Mouse (Mus musculus): ENCODE measurements around the gene Mecom. TPM values are rescaled to one million over a fixed set of nuclear protein-coding genes. Genes with fewer than 3 reads are reported as not detected.

Mecom gene
- polyA plus RNA-seq, 1 experiment from 2014 or later = 22.4 TPM

DNA sequence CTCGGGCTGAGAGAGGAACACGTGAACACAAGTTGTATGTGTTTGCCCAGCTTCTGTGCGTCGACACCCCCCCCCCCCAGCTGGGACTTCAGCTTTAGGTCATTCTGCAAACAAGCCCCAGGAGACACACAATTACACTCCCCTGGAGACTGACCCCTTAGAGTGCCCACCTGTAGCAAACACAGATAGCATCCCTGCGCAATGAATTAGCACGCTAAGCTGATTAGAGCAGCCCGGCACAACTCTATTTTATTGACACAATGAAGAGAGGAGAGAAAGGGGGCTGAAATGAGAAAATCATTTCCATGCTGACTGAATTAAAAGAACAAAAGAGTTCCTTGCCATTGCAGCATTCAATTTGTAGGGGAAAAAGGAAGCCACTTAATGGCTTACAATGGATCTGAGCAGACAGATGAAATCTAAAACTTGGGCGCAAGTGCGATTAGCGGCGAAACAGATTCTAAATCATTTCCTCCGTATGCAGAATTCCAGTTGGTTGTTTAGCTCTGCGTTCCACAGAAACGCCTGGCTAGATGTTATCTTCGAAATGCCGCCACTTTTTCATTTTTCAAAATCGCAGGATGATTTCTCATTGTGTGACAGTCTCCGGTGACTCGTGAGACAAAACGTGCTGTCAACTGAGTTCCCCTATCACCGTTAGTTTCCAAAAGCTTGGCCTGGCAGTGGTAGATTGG, 328.5 kb downstream of the Mecom start:
- H3K4me2 ChIP-seq = peak overlapping the region; percentile 74
- no peaks in the 10 kb centered on the region for H3K27me3 ChIP-seq (replicated peaks)
- no peak overlapping the region for H3K27ac ChIP-seq (replicated peaks)
- WGBS = 14% methylated on average over 21 of the region's 21 CpGs
- H3K4me1 ChIP-seq = peaks cover 16% of the 10 kb centered on the region
- H3K4me3 ChIP-seq = peak overlapping the region; percentile 46
- H3K36me3 ChIP-seq = no peaks in the 10 kb centered on the region
- ATAC-seq (ENCODE audit: extremely low read depth, insufficient number of reproducible peaks, low FRiP score, low TSS enrichment) = no peak
- H3K9ac ChIP-seq = peak overlapping the region; percentile 74
- no peaks in the 10 kb centered on the region for H3K9me3 ChIP-seq

DNA sequence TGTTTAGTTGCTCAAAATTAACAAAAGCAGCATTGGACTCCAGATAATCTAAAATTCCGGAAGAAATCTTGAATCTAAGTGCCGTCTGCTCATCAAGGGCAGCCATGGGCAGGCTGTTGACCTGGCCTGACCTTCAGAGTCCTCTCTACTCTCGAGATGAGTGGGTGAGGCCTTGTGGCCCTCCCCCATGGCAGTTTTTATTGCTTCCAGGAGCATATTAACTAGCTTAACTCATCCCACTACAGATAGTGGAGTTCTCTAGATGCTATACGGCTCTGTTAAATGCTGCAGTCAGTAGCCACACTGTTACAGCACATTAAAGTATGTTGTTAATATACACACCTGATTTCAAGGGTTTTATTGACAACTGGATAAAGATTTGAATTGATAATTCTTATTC, 333.2 kb downstream of the Mecom start:
- no peak for ATAC-seq (ENCODE audit: extremely low read depth, insufficient number of reproducible peaks, low FRiP score, low TSS enrichment)
- H3K4me1 ChIP-seq = peaks cover 28% of the 10 kb centered on the region
- no peak overlapping the region for H3K9ac ChIP-seq
- H3K27me3 ChIP-seq (replicated peaks) = no peaks in the 10 kb centered on the region
- H3K9me3 ChIP-seq = no peaks in the 10 kb centered on the region
- no peak overlapping the region for H3K27ac ChIP-seq (replicated peaks)
- WGBS = 43% methylated on average over 4 of the region's 4 CpGs
- no peak overlapping the region for H3K4me2 ChIP-seq
- no peaks in the 10 kb centered on the region for H3K36me3 ChIP-seq
- no peak overlapping the region for H3K4me3 ChIP-seq

DNA sequence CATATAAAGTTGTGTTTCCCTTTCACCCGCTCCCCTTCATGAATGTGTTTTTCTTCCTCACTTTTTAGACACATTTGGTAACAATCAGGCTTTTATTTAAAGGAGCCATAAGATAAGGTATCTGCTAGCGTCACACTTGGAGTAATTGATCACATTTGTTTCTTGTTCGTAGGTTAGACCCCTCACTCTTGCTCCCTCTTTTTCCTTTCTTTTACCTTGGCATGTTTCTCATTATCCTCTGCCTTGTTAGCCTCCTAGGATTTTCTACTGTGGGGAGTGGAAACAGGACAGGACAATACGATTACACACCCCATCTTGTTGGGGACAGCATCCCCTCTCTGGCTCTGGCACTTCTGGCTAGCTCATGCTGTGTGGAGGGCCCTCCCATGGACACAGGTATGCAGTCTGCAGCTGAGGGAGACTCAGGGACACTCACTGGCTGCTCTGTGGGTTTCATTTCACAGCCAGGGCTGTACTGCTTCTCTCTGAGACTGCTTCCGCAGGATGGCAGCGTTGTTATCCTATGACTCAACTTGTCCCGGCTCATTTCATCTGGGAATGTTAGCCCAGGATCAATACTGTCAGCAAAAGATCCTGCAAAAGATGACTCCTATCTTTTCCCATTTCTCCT, 334.2 kb downstream of the Mecom start:
- H3K27ac ChIP-seq (replicated peaks) = peak overlapping the region; percentile 54; the same call in 1 of the 2 replicates
- no peaks in the 10 kb centered on the region for H3K27me3 ChIP-seq (replicated peaks)
- H3K4me3 ChIP-seq = no peak overlapping the region
- no peaks in the 10 kb centered on the region for H3K9me3 ChIP-seq
- no peaks in the 10 kb centered on the region for H3K36me3 ChIP-seq
- H3K4me1 ChIP-seq = peaks cover 20% of the 10 kb centered on the region
- ATAC-seq (ENCODE audit: extremely low read depth, insufficient number of reproducible peaks, low FRiP score, low TSS enrichment) = no peak
- 28% methylated on average over 7 of the region's 7 CpGs for WGBS
- no peak overlapping the region for H3K4me2 ChIP-seq
- peak overlapping the region; percentile 21; the same call in 1 of the 2 replicates for H3K9ac ChIP-seq

DNA sequence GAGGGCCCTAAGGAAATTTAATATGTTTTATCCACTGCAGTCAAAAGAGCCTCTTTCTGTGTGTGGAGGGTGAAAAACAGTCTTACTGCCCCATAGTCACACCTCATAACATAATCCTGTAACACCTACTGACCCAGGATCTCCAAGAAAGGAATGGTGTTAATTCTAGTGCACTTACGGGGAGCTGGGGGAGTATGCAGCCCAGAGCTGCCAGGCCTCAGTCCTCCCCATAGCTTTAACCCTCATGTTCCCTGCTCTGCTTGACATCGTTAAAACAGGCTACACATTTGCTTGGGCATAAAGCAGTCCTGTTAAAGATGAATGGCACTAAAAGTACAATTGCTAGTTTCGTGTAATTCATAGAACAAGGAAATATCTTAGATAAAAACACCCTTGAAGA, 335.0 kb downstream of the Mecom start:
- Histone ChIP-seq H3K36me3 (no peaks in the 10 kb centered on the region), H3K9ac (no peak overlapping the region), H3K4me3 (no peak overlapping the region), H3K9me3 (no peaks in the 10 kb centered on the region), H3K4me1 (peaks cover 22% of the 10 kb centered on the region), H3K4me2 (no peak overlapping the region), H3K27me3 (replicated peaks) (no peaks in the 10 kb centered on the region), H3K27ac (replicated peaks) (0 out of 2 replicates have a peak overlapping the region, but pooled peaks have one; percentile 54)
- ATAC-seq (ENCODE audit: extremely low read depth, insufficient number of reproducible peaks, low FRiP score, low TSS enrichment) = no peak
- WGBS = 35% methylated on average over 3 of the region's 3 CpGs

DNA sequence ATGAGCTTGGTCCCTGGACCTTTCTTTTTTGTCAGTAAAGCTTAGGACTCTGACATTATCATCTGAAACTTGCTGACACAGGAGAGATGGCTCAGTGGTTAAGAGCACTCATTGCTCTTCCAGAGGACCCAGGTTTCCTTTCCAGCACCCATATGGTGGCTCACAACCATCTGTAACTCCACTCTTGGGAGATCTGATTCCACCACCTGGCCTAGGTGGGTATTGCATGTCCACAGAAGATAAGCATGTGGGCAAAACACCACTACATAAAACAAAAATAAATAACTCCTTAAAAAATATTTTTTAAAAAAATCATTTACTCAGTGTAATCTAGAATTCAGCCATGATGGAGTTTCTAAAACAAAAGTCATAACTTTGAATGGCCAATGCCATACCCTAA, 338.7 kb downstream of the Mecom start:
- Histone ChIP-seq H3K27me3 (replicated peaks) (no peaks in the 10 kb centered on the region), H3K36me3 (no peaks in the 10 kb centered on the region), H3K9me3 (no peaks in the 10 kb centered on the region), H3K27ac (replicated peaks) (no peak overlapping the region), H3K9ac (no peak overlapping the region), H3K4me3 (no peak overlapping the region), H3K4me1 (peaks cover 29% of the 10 kb centered on the region), H3K4me2 (no peak overlapping the region)
- no peak for ATAC-seq (ENCODE audit: extremely low read depth, insufficient number of reproducible peaks, low FRiP score, low TSS enrichment)

DNA sequence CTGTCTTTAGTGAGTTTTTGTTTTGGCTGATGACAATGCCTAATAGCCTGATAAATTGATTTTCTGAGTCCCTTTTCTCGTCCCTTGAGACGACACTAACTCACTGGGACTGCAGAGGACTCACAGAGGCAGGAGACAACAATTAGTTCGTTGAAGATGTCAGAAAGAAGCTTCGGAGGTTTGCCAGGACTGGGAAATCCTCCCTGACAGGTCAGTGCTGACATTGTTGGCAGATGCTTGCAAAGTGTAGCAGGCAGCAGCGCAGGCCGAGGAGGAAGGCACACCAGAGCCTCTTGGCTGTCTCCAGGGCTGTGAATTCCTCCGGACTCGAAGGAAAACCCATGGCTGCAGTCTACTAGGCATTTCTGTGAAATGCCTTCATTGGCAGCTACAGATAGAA, 339.9 kb downstream of the Mecom start:
- Histone ChIP-seq H3K27me3 (replicated peaks) (no peaks in the 10 kb centered on the region), H3K4me1 (peaks cover 22% of the 10 kb centered on the region), H3K27ac (replicated peaks) (peak overlapping the region; percentile 54), H3K4me3 (no peak overlapping the region), H3K36me3 (no peaks in the 10 kb centered on the region), H3K9me3 (no peaks in the 10 kb centered on the region), H3K4me2 (peak overlapping the region; percentile 34), H3K9ac (0 out of 2 replicates have a peak overlapping the region, but pooled peaks have one; percentile 7)
- WGBS = 25% methylated on average over 8 of the region's 8 CpGs
- ATAC-seq (ENCODE audit: extremely low read depth, insufficient number of reproducible peaks, low FRiP score, low TSS enrichment) = no peak

DNA sequence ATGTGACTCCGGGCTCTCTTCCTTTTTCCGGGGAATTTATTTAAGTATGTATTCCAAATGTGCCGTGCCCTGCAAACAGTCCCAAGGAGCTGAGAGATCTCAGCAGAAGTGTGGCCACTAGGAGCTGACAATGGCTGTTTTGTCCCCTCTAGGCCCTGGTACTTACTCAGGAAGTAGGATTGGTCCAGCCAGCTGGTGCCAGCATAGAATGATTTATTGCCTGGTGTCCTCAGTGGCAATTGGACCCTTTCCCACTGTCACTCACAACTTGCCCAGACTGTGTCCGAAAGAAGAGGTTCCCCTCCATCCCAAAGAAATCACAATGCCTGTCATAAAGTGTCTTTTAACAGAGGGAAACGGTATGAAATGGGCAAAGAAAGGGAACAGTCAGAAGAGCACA, 340.4 kb downstream of the Mecom start:
- H3K4me2 ChIP-seq = peak overlapping the region; percentile 34
- WGBS = 53% methylated on average over 5 of the region's 5 CpGs
- H3K27me3 ChIP-seq (replicated peaks) = no peaks in the 10 kb centered on the region
- ATAC-seq (ENCODE audit: extremely low read depth, insufficient number of reproducible peaks, low FRiP score, low TSS enrichment) = no peak
- H3K4me3 ChIP-seq = no peak overlapping the region
- no peaks in the 10 kb centered on the region for H3K9me3 ChIP-seq
- H3K4me1 ChIP-seq = peaks cover 18% of the 10 kb centered on the region
- H3K27ac ChIP-seq (replicated peaks) = peak overlapping the region; percentile 54
- H3K36me3 ChIP-seq = no peaks in the 10 kb centered on the region
- 0 out of 2 replicates have a peak overlapping the region, but pooled peaks have one; percentile 7 for H3K9ac ChIP-seq

DNA sequence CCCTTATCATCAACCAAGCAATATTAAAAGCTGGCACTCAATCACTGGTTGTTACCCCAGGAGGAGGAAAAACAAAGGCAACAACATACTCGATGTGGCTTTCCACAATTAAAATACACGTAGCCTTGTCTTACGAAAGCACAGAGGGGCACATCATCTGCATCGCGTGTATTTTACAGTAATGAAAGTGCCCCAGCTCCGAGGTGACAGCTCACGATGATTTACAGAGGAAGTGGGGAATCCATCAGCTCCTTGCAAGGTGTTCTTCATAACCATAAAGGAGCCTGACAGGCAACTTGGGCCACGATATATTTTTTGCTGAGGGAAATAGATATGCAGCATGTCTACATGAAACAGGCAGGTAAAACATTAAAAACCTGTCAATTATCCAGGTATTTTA, 341.7 kb downstream of the Mecom start:
- Histone ChIP-seq H3K27ac (replicated peaks) (no peak overlapping the region), H3K4me1 (peaks cover 18% of the 10 kb centered on the region), H3K27me3 (replicated peaks) (no peaks in the 10 kb centered on the region), H3K36me3 (no peaks in the 10 kb centered on the region), H3K9me3 (no peaks in the 10 kb centered on the region), H3K4me3 (no peak overlapping the region), H3K4me2 (no peak overlapping the region), H3K9ac (no peak overlapping the region)
- ATAC-seq (ENCODE audit: extremely low read depth, insufficient number of reproducible peaks, low FRiP score, low TSS enrichment) = no peak
- WGBS = 76% methylated on average over 8 of the region's 8 CpGs

DNA sequence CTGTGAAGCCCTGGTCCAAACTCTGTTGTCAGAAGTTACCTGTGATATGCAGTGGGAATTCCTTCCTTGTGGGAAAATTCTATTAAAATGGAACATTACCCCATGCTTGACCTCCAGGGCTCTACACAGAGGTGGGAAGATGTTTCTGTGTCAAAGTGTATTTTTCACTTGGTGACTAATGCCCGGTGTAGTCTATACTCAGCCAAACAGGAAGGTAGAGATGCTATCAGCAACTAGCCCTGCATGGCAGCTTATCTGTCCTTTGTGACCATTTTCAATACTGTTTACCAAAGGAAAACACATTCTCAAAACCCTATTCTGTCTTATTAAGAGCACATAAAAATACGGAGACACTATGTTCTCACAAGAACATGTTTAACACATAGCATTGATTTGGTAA, 344.0 kb downstream of the Mecom start:
- Histone ChIP-seq H3K4me1 (peaks cover 18% of the 10 kb centered on the region), H3K4me3 (no peak overlapping the region), H3K9me3 (no peaks in the 10 kb centered on the region), H3K9ac (no peak overlapping the region), H3K36me3 (no peaks in the 10 kb centered on the region), H3K27ac (replicated peaks) (no peak overlapping the region), H3K4me2 (no peak overlapping the region), H3K27me3 (replicated peaks) (no peaks in the 10 kb centered on the region)
- ATAC-seq (ENCODE audit: extremely low read depth, insufficient number of reproducible peaks, low FRiP score, low TSS enrichment) = no peak
- 65% methylated on average over 2 of the region's 2 CpGs for WGBS

DNA sequence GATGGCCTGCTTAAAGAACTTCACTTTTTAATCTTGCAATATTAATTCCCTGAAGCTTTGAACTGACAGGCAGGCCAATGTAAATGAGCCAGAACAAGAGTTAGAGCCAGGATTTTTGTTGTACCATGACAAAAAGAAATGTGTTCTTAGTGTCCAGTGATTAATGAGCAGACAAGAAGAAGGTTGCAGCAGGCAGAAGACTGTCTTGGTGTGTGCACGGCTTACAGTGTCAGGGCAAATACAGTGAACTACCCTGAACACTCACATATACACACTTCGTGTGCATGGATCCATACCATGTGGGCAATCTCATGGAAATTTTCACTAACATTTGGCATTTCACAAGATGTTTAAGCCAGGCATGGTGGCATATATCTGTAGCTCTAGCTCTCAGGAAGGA, 349.0 kb downstream of the Mecom start:
- Histone ChIP-seq H3K9ac (no peak overlapping the region), H3K36me3 (no peaks in the 10 kb centered on the region), H3K27ac (replicated peaks) (no peak overlapping the region), H3K4me1 (0 out of 2 replicates have a peak, but pooled peaks cover 5% of the 10 kb centered on the region), H3K4me2 (no peak overlapping the region), H3K9me3 (no peaks in the 10 kb centered on the region), H3K27me3 (replicated peaks) (no peaks in the 10 kb centered on the region), H3K4me3 (no peak overlapping the region)
- WGBS = 64% methylated on average over 2 of the region's 2 CpGs
- ATAC-seq (ENCODE audit: extremely low read depth, insufficient number of reproducible peaks, low FRiP score, low TSS enrichment) = no peak

DNA sequence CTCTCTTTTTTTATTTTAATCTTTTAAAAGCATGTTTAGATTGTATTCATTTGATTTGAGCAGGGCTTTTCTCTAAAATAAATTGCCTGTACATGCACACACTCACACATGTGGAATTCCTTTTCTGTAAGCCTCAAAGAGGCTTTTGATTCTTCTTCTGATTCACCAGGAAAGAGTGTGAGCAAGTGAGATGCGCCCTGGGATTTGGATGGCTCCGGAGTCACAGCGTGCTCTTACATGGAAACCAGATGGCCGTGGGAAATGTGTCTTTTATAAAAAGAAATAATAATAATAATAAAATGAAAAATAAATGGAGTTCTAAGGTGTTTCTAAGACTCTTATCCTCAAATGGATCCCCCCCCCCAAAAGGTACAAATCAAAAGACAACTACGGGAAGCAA, 349.6 kb downstream of the Mecom start:
- WGBS = 81% methylated on average over 5 of the region's 5 CpGs
- no peaks in the 10 kb centered on the region for H3K9me3 ChIP-seq
- H3K27me3 ChIP-seq (replicated peaks) = no peaks in the 10 kb centered on the region
- H3K4me2 ChIP-seq = no peak overlapping the region
- no peaks in the 10 kb centered on the region for H3K36me3 ChIP-seq
- H3K27ac ChIP-seq (replicated peaks) = no peak overlapping the region
- ATAC-seq (ENCODE audit: extremely low read depth, insufficient number of reproducible peaks, low FRiP score, low TSS enrichment) = no peak
- no peak overlapping the region for H3K9ac ChIP-seq
- H3K4me3 ChIP-seq = no peak overlapping the region
- peaks cover 3% of the 10 kb centered on the region; the same call in 1 of the 2 replicates for H3K4me1 ChIP-seq

DNA sequence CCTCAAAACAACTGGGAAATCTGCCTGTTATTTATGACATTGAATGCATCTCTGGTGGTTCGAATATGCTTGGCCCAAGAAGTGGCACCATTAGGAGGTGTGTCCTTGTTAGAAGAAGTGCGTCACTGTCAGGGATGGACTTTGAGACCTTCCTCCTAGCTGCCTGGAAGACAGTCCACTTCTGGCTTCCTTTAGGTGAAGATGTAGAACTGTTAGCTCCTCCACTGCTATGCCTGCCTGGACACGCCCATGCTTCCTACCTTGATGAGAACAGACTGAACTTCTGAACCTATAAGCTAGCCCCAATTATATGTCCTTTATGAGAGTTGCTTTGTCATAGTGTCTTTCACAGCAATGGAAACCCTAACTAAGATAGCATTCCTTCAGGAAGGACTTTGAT, 352.6 kb downstream of the Mecom start:
- Histone ChIP-seq H3K27me3 (replicated peaks) (no peaks in the 10 kb centered on the region), H3K36me3 (no peaks in the 10 kb centered on the region), H3K4me3 (no peak overlapping the region), H3K4me1 (peaks cover 16% of the 10 kb centered on the region), H3K9ac (no peak overlapping the region), H3K27ac (replicated peaks) (no peak overlapping the region), H3K4me2 (no peak overlapping the region), H3K9me3 (no peaks in the 10 kb centered on the region)
- ATAC-seq (ENCODE audit: extremely low read depth, insufficient number of reproducible peaks, low FRiP score, low TSS enrichment) = no peak
- WGBS = 86% methylated on average over 3 of the region's 3 CpGs

Data from heart, embryonic 13.5 days (tissue).